Mouse (Mus musculus) forebrain, embryonic 15.5 days (tissue): ENCODE results near the gene Ptgr1. TPM values are rescaled to one million over a fixed set of nuclear protein-coding genes. Genes with fewer than 3 reads are reported as not detected.

Experiments
- ATAC-seq: fragments of 200-750 bp; cut with Nextera tagmentation; replicated peaks from 2 replicates; pipeline ENCODE4 v1.8.0; 2017; ENCODE audit warnings: mild to moderate bottlenecking, moderate TSS enrichment, moderate library complexity
- H3K27ac ChIP-seq: fragments of 300-500 bp; sonication (generic); replicated peaks from 2 replicates; pipeline ENCODE4 v1.5.1; 2015; ENCODE audit warnings: mild to moderate bottlenecking, inconsistent platforms
- H3K27me3 ChIP-seq: fragments of 300-500 bp; sonication (generic); 2 replicates; pipeline ENCODE4 v1.6.1; 2015; ENCODE audit warnings: inconsistent platforms
- H3K36me3 ChIP-seq: fragments of 300-500 bp; sonication (generic); 2 replicates; pipeline ENCODE4 v1.6.1; 2015; ENCODE audit warnings: mild to moderate bottlenecking, inconsistent platforms
- H3K4me1 ChIP-seq: fragments of 300-500 bp; sonication (generic); 2 replicates; pipeline ENCODE4 v1.6.1; 2015; ENCODE audit warnings: inconsistent platforms
- H3K4me2 ChIP-seq: fragments of 300-500 bp; sonication (generic); replicated peaks from 2 replicates; pipeline ENCODE4 v1.6.1; 2015; ENCODE audit warnings: mild to moderate bottlenecking, inconsistent platforms
- H3K4me3 ChIP-seq: fragments of 300-500 bp; sonication (generic); 2 replicates; pipeline ENCODE4 v1.5.1; 2015; ENCODE audit warnings: mild to moderate bottlenecking, inconsistent platforms
- H3K9ac ChIP-seq: fragments of 300-500 bp; sonication (generic); replicated peaks from 2 replicates; pipeline ENCODE4 v1.6.1; 2015; ENCODE audit warnings: mild to moderate bottlenecking, inconsistent platforms
- H3K9me3 ChIP-seq: fragments of 300-500 bp; sonication (generic); 2 replicates; pipeline ENCODE4 v1.6.1; 2016; ENCODE audit warnings: inconsistent platforms
- WGBS: fragments of 180-500 bp; shearing (Covaris S2); methylation state at CpG from one replicate; pipeline ENCODE4 v1.1.7; 2015; ENCODE audit warnings: mixed read lengths; 5-methylcytosine and 5-hydroxymethylcytosine counted together
- polyA plus RNA-seq: library from polyadenylated mRNA; unstranded; fragments of >200 nt; fragmentation: Nextera tagmentation; extraction: Ambion mirVana; gene quantifications from 2 replicates; pipeline ENCODE4 v1.2.1, GENCODE M21; 2015

The Ptgr1 gene
- polyA plus RNA-seq, 1 experiment from 2014 or later = 4.2 TPM

- no peaks in the 10 kb centered on the region for H3K9me3 ChIP-seq
- peak overlapping the region; percentile 79 for H3K4me3 ChIP-seq
- WGBS = 33% methylated on average over 7 of the region's 7 CpGs
- ATAC-seq = no peak
- H3K9ac ChIP-seq = peak overlapping the region; percentile 90
- H3K27me3 ChIP-seq = no peaks in the 10 kb centered on the region
- no peak overlapping the region for H3K27ac ChIP-seq
- H3K4me1 ChIP-seq = peaks cover 20% of the 10 kb centered on the region
- peak overlapping the region; percentile 67 for H3K4me2 ChIP-seq
- no peaks in the 10 kb centered on the region for H3K36me3 ChIP-seq
These were observed 16.9 kb upstream of the Ptgr1 start for GRCm38 (mm10) chr4:59003806-59004200.

- WGBS = under 1% methylated on average over 70 of the region's 89 CpGs
- peak; percentile 100 for ATAC-seq
- peak within 1 kb of the TSS; percentile 90 for H3K9ac ChIP-seq
- no peaks in the 10 kb centered on the region for H3K27me3 ChIP-seq
- H3K36me3 ChIP-seq = no peaks in the 10 kb centered on the region
- H3K9me3 ChIP-seq = no peaks in the 10 kb centered on the region
- peaks cover 22% of the 10 kb centered on the region for H3K4me1 ChIP-seq
- peak within 1 kb of the TSS; percentile 67 for H3K4me2 ChIP-seq
- H3K27ac ChIP-seq = peak within 1 kb of the TSS; percentile 94
- peak within 1 kb of the TSS; percentile 79 for H3K4me3 ChIP-seq
These were observed 16.3 kb upstream of the Ptgr1 start, which contains the start of gene Gm20503 for GRCm38 (mm10) chr4:59002948-59003805. Gm20503 (plus strand) TSS chr4:59003210.

- H3K4me2 ChIP-seq = no peak overlapping the region
- H3K4me3 ChIP-seq = no peak overlapping the region
- H3K9ac ChIP-seq = no peak overlapping the region
- H3K4me1 ChIP-seq = peaks cover 23% of the 10 kb centered on the region
- ATAC-seq = no peak
- no peaks in the 10 kb centered on the region for H3K9me3 ChIP-seq
- no peaks in the 10 kb centered on the region for H3K27me3 ChIP-seq
- no peaks in the 10 kb centered on the region for H3K36me3 ChIP-seq
- WGBS = 2% methylated on average over 2 of the region's 2 CpGs
- no peak overlapping the region for H3K27ac ChIP-seq
These were observed 13.7 kb upstream of the Ptgr1 start for GRCm38 (mm10) chr4:59000614-59001013.

- no peak for ATAC-seq
- Histone ChIP-seq H3K27ac (no peak overlapping the region), H3K4me3 (no peak overlapping the region), H3K36me3 (no peaks in the 10 kb centered on the region), H3K27me3 (no peaks in the 10 kb centered on the region), H3K4me2 (no peak overlapping the region), H3K4me1 (peaks cover 20% of the 10 kb centered on the region), H3K9ac (no peak overlapping the region), H3K9me3 (no peaks in the 10 kb centered on the region)
- WGBS = 5% methylated on average over 2 of the region's 2 CpGs
These were observed 12.8 kb upstream of the Ptgr1 start for GRCm38 (mm10) chr4:58999686-59000085.

GRCm38 (mm10) chr4:58998688-58999087 is 11.8 kb upstream of the Ptgr1 start:
- H3K9me3 ChIP-seq = no peaks in the 10 kb centered on the region
- no peak overlapping the region for H3K4me3 ChIP-seq
- H3K27ac ChIP-seq = no peak overlapping the region
- no peaks in the 10 kb centered on the region for H3K36me3 ChIP-seq
- H3K27me3 ChIP-seq = no peaks in the 10 kb centered on the region
- peaks cover 10% of the 10 kb centered on the region for H3K4me1 ChIP-seq
- no peak overlapping the region for H3K9ac ChIP-seq
- no peak for ATAC-seq
- WGBS = 81% methylated on average over 1 of the region's 1 CpGs
- H3K4me2 ChIP-seq = no peak overlapping the region

- H3K4me1 ChIP-seq = 0 out of 2 replicates have a peak, but pooled peaks cover 3% of the 10 kb centered on the region
- no peak for ATAC-seq
- WGBS = 87% methylated on average over 5 of the region's 5 CpGs
- no peak overlapping the region for H3K27ac ChIP-seq
- no peak overlapping the region for H3K9ac ChIP-seq
- H3K27me3 ChIP-seq = no peaks in the 10 kb centered on the region
- H3K36me3 ChIP-seq = no peaks in the 10 kb centered on the region
- no peaks in the 10 kb centered on the region for H3K9me3 ChIP-seq
- no peak overlapping the region for H3K4me3 ChIP-seq
- H3K4me2 ChIP-seq = no peak overlapping the region
These were observed 10.2 kb upstream of the Ptgr1 start for GRCm38 (mm10) chr4:58997081-58997480.

GRCm38 (mm10) chr4:58995251-58995693 is 8.4 kb upstream of the Ptgr1 start:
- Histone ChIP-seq H3K4me3 (no peak overlapping the region), H3K4me2 (no peak overlapping the region), H3K9me3 (no peaks in the 10 kb centered on the region), H3K9ac (no peak overlapping the region), H3K4me1 (peaks cover 6% of the 10 kb centered on the region; the same call in 1 of the 2 replicates), H3K27ac (no peak overlapping the region), H3K27me3 (no peaks in the 10 kb centered on the region), H3K36me3 (no peaks in the 10 kb centered on the region)
- 73% methylated on average over 8 of the region's 8 CpGs for WGBS
- ATAC-seq = no peak

GRCm38 (mm10) chr4:58994762-58995161 is 7.8 kb upstream of the Ptgr1 start, which contains the start of gene Dnajc25:
Dnajc25 (plus strand) TSS chr4:58995062.
- no peaks in the 10 kb centered on the region for H3K36me3 ChIP-seq
- H3K4me2 ChIP-seq = no peak within 1 kb of the TSS
- no peak within 1 kb of the TSS for H3K27ac ChIP-seq
- no peak within 1 kb of the TSS for H3K4me3 ChIP-seq
- no peak within 1 kb of the TSS for H3K9ac ChIP-seq
- H3K27me3 ChIP-seq = no peaks in the 10 kb centered on the region
- 90% methylated on average over 4 of the region's 4 CpGs for WGBS
- H3K9me3 ChIP-seq = no peaks in the 10 kb centered on the region
- no peak for ATAC-seq
- peaks cover 6% of the 10 kb centered on the region; the same call in 1 of the 2 replicates for H3K4me1 ChIP-seq

- no peak for ATAC-seq
- 81% methylated on average over 5 of the region's 5 CpGs for WGBS
- H3K36me3 ChIP-seq = no peaks in the 10 kb centered on the region
These were observed 5.3 kb upstream of the Ptgr1 start for GRCm38 (mm10) chr4:58992195-58992594.

GRCm38 (mm10) chr4:58990609-58991434 is 3.9 kb upstream of the Ptgr1 start:
- H3K36me3 ChIP-seq = no peaks in the 10 kb centered on the region
- H3K4me3 ChIP-seq = no peak overlapping the region
- WGBS = 62% methylated on average over 17 of the region's 17 CpGs
- H3K27ac ChIP-seq = no peak overlapping the region
- no peaks in the 10 kb centered on the region for H3K27me3 ChIP-seq
- peaks cover 12% of the 10 kb centered on the region for H3K4me1 ChIP-seq
- no peak; the same call in 1 of the 2 replicates for ATAC-seq
- H3K9me3 ChIP-seq = no peaks in the 10 kb centered on the region
- H3K4me2 ChIP-seq = no peak overlapping the region
- H3K9ac ChIP-seq = no peak overlapping the region

More at GRCm38 (mm10) chr4:58992195-58992594, 5.3 kb upstream of the Ptgr1 start:
- H3K9ac ChIP-seq = no peak overlapping the region
- no peak overlapping the region for H3K27ac ChIP-seq
- H3K4me3 ChIP-seq = no peak overlapping the region
- H3K9me3 ChIP-seq = no peaks in the 10 kb centered on the region
- peaks cover 3% of the 10 kb centered on the region; the same call in 1 of the 2 replicates for H3K4me1 ChIP-seq
- no peak overlapping the region for H3K4me2 ChIP-seq
- no peaks in the 10 kb centered on the region for H3K27me3 ChIP-seq

- Histone ChIP-seq H3K9ac (no peak overlapping the region), H3K27me3 (no peaks in the 10 kb centered on the region), H3K4me3 (no peak overlapping the region), H3K27ac (no peak overlapping the region), H3K4me2 (no peak overlapping the region), H3K4me1 (peaks cover 15% of the 10 kb centered on the region), H3K36me3 (no peaks in the 10 kb centered on the region), H3K9me3 (no peaks in the 10 kb centered on the region)
- ATAC-seq = no peak
- 86% methylated on average over 7 of the region's 7 CpGs for WGBS
These were observed 2.5 kb upstream of the Ptgr1 start for GRCm38 (mm10) chr4:58989303-58989898.
